In genomic region chr9:41889568-41890272, GRCm38 (mm10) we compare ENCODE assay signal across 8 mouse cellular contexts.
DNase-seq lines count a peak whose midpoint lies in the region; ATAC-seq and TF ChIP-seq lines count a peak whose summit lies in the region.

No protein-coding gene starts in this region.

- 40% methylated on average over 12 of the region's 12 CpGs for WGBS in neural tube, embryonic 11.5 days
- 45% methylated on average over 12 of the region's 12 CpGs for WGBS in limb, embryonic 10.5 days
- WGBS in olfactory bulb, adult 2 months: 35% methylated on average over 12 of the region's 12 CpGs

- TF ChIP-seq CTCF in olfactory bulb, adult 2 months (IDR thresholded peaks at IDR 0.05; ENCODE audit: insufficient read depth, low read depth, low read length): no peak

- H3K4me3 ChIP-seq in neural tube, embryonic 11.5 days (ENCODE audit: low read depth, low read length): peak overlapping the region; percentile 27; the same call in 1 of the 2 replicates
- peak overlapping the region; percentile 43 for H3K4me3 ChIP-seq in limb, embryonic 10.5 days
- H3K4me3 ChIP-seq in olfactory bulb, adult 2 months (ENCODE audit: insufficient read depth, low read depth, low read length): peak overlapping the region; percentile 44

- H3K9ac ChIP-seq in neural tube, embryonic 11.5 days (ENCODE audit: low read length): peak overlapping the region; percentile 69

- TF ChIP-seq POLR2A in olfactory bulb, adult 2 months (IDR thresholded peaks at IDR 0.05; ENCODE audit: insufficient read depth, low read depth, low read length): no peak

- H3K36me3 ChIP-seq in neural tube, embryonic 11.5 days (ENCODE audit: control insufficient read depth, insufficient read depth, low read length): no peaks in the 10 kb centered on the region
- H3K36me3 ChIP-seq in limb, embryonic 10.5 days: no peaks in the 10 kb centered on the region

- H3K9me3 ChIP-seq in neural tube, embryonic 11.5 days (ENCODE audit: control insufficient read depth, low read length): no peaks in the 10 kb centered on the region
- H3K9me3 ChIP-seq in limb, embryonic 10.5 days (replicated peaks): no peaks in the 10 kb centered on the region

- H3K27ac ChIP-seq in neural tube, embryonic 11.5 days (ENCODE audit: low read depth, low read length): peak overlapping the region; percentile 96
- peak overlapping the region; percentile 94 for H3K27ac ChIP-seq in limb, embryonic 10.5 days
- H3K27ac ChIP-seq in olfactory bulb, adult 2 months (ENCODE audit: insufficient read depth, low read depth, low read length): peak overlapping the region; percentile 86

- peak overlapping the region; percentile 52 for H3K4me2 ChIP-seq in neural tube, embryonic 11.5 days (ENCODE audit: low read depth)

- H3K27me3 ChIP-seq in neural tube, embryonic 11.5 days (ENCODE audit: control insufficient read depth, insufficient read depth, low read length): no peaks in the 10 kb centered on the region
- H3K27me3 ChIP-seq in limb, embryonic 10.5 days (ENCODE audit: low read depth, poor library complexity, severe bottlenecking): no peaks in the 10 kb centered on the region

- peak; percentile 7 for DNase-seq in adrenal gland, postnatal 25 days
- DNase-seq in adrenal gland, adult 18-20 months (ENCODE audit: low spot score in 2 of 2): no peak
- no peak for DNase-seq in neural tube, embryonic 11.5 days (ENCODE audit: low spot score)
- DNase-seq in neural tube, embryonic 10.5 days (ENCODE audit: extremely low spot score, low spot score): no peak
- DNase-seq in limb, embryonic 10.5 days (ENCODE audit: low spot score): no peak
- no peak for DNase-seq in T-cell, adult 2 months (ENCODE audit: low spot score)
- no peak for DNase-seq in kidney, postnatal 36 days

- peaks cover 18% of the 10 kb centered on the region for H3K4me1 ChIP-seq in neural tube, embryonic 11.5 days (ENCODE audit: control insufficient read depth, insufficient read depth, low read length)
- H3K4me1 ChIP-seq in limb, embryonic 10.5 days: peaks cover 45% of the 10 kb centered on the region
- peaks cover 15% of the 10 kb centered on the region for H3K4me1 ChIP-seq in olfactory bulb, adult 2 months (ENCODE audit: control insufficient read depth, insufficient read depth, low read length)

- peak; percentile 29; the same call in 1 of the 2 replicates for ATAC-seq in neural tube, embryonic 11.5 days (ENCODE audit: insufficient read depth, low FRiP score, low TSS enrichment)
